Mouse (Mus musculus) urinary bladder, postnatal 36 days (tissue): ENCODE data around the gene Myo1d.
A peak's percentile ranks its signal among the peaks of the same experiment; 100 is the strongest.

Experiments
- DNase-seq, 2 experiments: peaks; one replicate each; pipeline ENCODE4 v3.0.0; 2022; ENCODE audit warnings: low spot score in 2 of 2, mixed read lengths in 1 of 2

Gene Myo1d

GRCm38 (mm10) chr11:80614949-80615725 is 164.7 kb downstream of the Myo1d start:
- DNase-seq, result no peak

DNA sequence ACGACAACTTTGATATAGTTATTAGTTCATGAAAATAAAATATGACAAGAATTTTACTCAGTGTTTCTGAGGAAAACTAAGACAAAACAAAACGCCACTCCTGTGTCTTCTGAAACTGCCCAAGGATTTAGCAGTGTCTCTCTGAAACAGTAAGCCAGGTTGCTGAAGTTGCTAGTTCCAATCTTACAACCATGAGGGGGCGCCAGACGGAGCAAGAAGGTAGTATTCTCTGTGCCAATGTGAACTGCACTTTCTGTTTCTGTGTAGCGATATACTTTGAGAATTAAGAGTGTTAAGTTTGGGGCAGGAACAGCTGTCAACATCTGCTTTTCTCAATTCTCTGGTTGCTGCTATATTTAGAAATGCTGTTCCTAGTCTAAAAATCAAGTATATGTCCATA is 165.4 kb downstream of the Myo1d start:
- DNase-seq, result peak in 1 of 2 experiments; percentile 12

GRCm38 (mm10) chr11:80613534-80613933 is 166.3 kb downstream of the Myo1d start:
- no peak for DNase-seq

DNA sequence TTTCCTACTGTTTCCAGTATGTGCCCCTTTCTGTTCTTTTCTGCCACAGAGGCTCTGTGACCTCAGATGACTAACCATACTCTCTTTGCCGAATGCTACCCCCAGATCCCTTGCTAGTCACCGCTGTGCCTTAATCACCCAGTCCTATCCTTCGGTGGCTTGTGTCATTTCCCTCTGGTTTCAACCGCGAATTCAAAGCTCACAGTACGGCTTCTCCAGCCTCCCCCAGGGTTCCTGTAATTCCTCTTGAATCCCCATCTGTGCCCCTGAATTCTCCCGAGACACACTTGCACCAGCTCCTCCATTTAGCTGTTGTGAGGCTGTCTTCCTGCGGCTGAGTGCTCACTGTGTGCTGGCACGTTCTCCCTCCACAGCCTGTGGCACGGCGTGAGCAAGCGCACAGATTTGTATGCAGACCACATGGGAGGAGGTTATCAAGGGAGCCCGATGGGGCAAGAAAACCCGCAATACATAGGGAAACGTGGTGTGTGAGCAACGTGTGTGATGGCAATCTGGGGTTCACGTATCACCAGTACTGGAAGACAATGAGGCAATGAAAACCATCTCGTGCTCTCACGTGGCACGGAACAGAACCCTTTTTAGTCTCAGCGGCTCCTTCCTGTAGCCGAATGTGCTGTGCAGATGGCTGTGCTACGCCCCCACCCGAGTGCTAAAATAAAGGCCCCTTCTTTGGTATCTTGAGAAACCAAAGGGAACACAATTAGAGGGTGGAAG is 177.0 kb downstream of the Myo1d start:
- DNase-seq, result no peak

GRCm38 (mm10) chr11:80602041-80602458 is 177.8 kb downstream of the Myo1d start:
- DNase-seq, result no peak

GRCm38 (mm10) chr11:80601040-80601864 is 178.6 kb downstream of the Myo1d start:
- no peak for DNase-seq

DNA sequence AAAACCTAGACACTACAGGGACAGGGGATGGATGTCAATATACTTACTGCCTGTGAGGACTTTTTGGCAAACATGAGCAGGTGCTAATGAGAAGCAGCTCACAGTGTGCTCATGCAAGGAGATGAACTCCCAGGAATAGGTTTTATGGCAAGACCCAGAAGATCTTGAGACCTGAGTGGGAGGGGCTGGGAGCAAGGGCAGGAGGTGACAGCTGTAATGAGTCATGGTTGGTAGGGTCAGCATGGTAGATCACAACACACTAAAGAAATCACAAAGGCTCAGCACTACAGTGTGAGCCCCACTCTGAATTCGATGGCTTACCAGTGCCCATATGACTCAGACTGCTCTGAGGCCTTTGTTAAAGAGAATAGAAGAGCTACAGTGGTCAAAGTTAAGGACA is 184.3 kb downstream of the Myo1d start:
- DNase-seq, result no peak

- DNase-seq, result no peak
Observed at GRCm38 (mm10) chr11:80589387-80589786, 190.4 kb downstream of the Myo1d start.

DNA sequence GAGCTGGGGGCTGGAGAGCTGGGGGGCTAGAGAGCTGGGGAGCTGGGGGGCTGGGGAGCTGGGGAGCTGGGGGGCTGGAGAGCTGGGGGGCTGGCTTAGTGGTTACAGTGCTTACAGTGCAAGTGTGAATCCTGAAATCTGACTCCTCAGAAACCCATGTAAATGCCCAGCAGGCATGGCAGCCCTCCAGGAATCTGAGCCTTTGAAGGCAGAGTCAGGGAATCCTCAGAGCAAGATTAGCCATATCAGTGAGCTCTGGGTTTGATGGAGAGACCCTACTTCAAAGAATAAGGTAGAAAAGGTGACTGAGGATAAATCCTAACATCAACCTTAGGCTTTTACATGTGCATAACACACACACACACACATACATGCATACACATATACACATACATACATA is 194.1 kb downstream of the Myo1d start:
- DNase-seq, result no peak

GRCm38 (mm10) chr11:80585211-80585610 is 194.6 kb downstream of the Myo1d start:
- DNase-seq, result no peak

DNA sequence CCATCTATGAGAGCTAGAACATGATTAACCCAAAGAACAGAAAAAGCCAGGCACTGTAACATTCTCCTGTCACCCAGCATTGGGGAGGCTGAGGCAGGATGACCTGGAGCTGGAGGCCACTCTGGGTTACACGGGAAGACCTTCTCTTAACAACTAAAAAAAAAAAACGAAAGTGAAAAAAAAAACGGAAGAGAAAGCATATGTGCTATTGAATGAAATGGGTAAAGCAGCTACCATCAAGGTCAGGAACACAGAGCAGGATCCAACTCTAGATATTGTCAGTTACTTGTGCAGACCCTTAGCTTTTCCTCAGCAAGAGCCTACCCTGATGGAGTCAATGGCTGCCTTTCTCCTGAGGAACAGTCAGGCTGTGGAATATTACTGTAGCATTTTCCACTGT is 199.3 kb downstream of the Myo1d start:
- DNase-seq, result no peak

DNA sequence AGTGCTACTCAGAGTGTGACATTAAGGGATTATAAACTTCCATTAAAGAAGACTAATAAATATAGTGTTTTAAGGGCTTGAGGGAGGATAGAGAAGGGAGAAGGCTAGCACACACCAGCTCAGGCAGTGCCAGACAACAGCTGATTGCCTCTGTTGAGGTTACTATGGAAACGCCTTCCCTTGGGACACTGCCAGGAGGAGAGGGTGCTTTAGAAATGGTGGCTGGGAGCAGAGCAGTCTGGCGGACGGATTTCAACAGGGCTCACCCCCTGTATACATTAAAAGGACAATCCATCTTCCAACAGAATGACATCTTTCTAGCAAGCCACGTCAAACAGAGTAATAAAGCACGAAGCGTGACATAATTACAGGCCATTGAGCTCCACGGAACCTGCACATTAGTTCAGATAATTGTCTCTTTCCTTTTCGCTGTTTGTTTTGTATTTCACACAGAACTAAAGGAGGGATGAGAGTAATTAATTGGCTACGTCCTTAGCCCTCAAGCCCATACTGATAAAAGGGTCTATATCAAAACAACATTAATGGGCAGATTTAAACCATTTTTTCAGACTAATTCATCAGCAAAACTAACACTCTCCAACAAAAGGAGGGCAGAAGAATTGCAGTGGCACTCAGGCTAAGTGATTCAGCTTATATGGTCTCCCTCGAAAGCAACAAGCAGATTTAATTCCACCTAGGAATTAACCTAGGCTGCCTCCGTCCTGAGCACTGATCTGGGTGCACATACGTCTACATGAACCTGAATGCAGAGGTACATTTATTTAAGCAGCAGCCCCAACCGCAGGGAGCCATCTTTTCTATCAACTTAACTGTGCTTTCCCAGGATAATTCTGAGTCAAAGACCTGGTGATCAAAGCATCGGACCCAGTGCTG is 201.8 kb downstream of the Myo1d start:
- DNase-seq, result peak in 1 of 2 experiments; percentile 19

- no peak for DNase-seq
Observed at GRCm38 (mm10) chr11:80575794-80576193, 204.0 kb downstream of the Myo1d start.

GRCm38 (mm10) chr11:80566286-80566685 is 213.5 kb downstream of the Myo1d start:
- DNase-seq, result no peak

- DNase-seq, result no peak
Observed at GRCm38 (mm10) chr11:80564975-80565965, 214.6 kb downstream of the Myo1d start.

- no peak for DNase-seq
Observed at GRCm38 (mm10) chr11:80562479-80562878, 217.3 kb downstream of the Myo1d start.

DNA sequence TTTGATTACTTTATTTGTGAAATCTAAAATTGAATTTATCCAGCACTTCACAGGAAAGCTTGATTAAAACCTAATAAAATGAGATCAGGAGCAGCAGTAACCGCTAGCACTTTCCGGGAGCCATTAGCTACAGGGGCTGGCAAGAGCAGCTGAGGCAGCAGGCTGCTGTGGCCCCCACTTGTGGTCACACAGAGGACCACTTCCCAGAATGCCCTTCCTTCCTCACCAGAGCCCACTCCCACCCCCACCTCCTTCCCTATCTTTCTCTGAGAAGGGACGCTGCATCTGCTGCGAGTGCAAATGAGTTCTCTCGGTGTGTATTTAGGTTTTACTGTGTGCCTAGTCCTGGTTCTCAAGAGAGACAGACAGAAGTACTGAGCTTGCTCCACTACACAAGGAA is 219.1 kb downstream of the Myo1d start:
- no peak for DNase-seq

DNA sequence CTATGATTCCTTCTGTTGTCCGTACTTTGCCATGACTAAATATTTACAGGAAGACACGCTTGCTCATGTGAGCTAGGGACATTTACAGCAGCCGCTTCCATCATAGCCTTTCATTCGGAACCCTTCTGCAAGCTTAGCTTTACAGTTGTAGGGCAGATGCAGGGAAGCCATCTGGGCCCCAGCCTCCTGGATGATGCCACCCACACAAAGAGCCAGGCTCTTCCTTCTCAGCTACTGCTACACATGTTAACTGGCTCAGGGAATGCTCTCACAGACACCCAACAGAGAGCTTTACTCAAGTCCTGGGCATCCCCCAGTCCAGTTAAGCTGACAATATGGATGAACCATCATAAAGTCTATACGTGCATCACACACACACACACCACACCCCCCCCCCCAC is 224.4 kb downstream of the Myo1d start:
- no peak for DNase-seq

GRCm38 (mm10) chr11:80553046-80553445 is 226.8 kb downstream of the Myo1d start:
- DNase-seq, result no peak

- no peak for DNase-seq
Observed at GRCm38 (mm10) chr11:80551634-80552033, 228.2 kb downstream of the Myo1d start.
